Mouse (Mus musculus): ENCODE results near the gene Rapgef4. TPM values are rescaled to one million over a fixed set of nuclear protein-coding genes. Genes with fewer than 3 reads are reported as not detected.
A peak's percentile ranks its signal among the peaks of the same experiment; 100 is the strongest.

Gene Rapgef4
- polyA plus RNA-seq, 1 experiment = 1.3 TPM

DNA sequence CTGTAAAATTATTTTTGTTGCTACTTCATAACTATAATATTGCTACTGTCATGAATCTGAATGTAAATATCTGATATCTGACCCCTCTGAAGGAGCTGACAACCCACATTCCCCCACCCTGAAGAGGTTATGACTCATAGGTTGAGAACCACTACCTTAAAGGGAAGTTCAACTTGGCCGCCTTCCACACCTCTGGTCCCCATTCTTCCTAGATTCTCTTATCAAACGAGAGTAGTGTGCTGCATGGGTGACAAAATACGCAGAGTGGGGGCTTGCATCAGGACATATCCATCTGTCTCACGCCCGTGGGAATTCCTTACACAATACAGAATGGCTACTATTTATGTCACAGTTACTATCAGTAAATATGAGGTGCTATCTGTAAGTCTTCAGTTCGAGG, 221.2 kb downstream of the Rapgef4 start:
- 66% methylated on average over 6 of the region's 6 CpGs for WGBS

DNA sequence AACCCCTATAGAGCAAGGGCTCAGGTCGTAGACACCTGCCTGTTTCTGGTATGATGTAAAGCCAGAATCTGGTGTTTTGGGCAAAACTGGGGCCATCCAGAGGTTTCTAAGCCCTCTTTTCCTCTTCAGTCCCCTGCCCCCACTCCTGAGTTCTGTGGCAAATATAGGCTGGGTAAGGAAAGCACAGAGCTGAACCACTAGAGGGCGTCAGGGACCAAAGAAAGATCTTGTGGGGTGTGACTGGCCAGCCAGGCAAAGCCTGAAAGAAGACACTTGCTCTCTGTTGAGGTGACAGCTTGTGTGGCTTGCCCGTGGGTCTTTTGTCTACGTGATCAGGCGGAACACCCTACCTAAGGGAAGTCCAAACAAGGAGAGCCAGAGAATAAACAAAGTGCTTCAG, 222.6 kb downstream of the Rapgef4 start:
- 6% methylated on average over 5 of the region's 5 CpGs for WGBS
- DNase-seq (ENCODE audit: low read depth, low spot score) = peak; percentile 45

More for the DNA sequence above, 221.2 kb downstream of the Rapgef4 start:
- DNase-seq (ENCODE audit: low read depth, low spot score) = no peak

DNA sequence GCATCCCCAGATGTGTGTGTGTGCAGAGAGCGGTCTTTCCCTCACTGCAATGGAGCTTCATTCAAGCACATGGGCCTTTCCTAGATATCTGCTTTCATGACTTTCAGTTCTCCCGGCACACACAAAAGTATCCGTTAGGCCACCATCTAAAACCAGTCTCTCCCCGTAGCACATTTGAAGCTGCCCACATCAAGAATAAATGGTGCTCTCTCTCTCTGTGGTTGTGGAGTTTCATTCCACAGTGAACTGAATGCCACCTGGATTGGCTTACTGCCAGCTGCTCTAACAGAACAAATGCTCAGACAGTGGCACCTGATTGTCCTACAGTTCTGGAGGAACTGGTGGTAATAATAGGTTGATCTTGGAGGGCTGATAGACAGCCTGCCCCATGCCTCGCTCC, 224.8 kb downstream of the Rapgef4 start:
- DNase-seq (ENCODE audit: low read depth, low spot score) = no peak
- WGBS = 86% methylated on average over 5 of the region's 5 CpGs

DNA sequence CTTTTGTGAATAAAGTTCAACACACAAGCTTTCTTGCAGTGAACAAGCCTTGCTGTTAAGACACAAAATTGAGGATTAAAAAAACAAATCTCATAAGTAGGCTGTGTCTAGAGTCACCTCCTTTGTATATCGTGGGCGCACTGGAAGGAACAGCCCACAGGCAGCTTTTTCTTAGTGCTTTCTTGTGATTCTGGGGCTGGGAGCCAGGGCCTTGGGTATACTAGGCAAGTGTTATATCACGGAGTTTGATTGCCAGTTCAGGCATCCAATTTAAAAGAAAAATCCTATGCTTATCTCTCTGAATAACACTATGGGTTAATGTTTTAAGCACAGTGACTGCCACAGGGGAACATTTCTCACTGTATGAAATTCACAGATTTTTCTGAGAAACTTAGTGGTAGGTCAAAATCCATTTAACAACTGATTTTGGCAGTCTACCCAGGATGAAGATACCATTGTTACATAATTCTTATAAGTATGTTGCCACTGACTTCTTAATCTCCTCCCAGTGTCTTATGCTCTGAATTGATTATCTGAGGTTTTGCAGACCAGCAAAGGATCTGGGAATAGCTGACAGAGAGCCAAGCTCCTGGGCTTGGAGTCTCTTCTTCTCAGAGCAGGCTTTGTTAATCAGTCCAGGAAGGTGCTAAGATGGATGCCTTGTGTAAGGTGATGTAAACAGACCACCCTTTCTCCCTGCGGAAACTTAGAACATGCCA, 225.6 kb downstream of the Rapgef4 start:
- 86% methylated on average over 4 of the region's 4 CpGs for whole genome bisulfite sequencing

DNA sequence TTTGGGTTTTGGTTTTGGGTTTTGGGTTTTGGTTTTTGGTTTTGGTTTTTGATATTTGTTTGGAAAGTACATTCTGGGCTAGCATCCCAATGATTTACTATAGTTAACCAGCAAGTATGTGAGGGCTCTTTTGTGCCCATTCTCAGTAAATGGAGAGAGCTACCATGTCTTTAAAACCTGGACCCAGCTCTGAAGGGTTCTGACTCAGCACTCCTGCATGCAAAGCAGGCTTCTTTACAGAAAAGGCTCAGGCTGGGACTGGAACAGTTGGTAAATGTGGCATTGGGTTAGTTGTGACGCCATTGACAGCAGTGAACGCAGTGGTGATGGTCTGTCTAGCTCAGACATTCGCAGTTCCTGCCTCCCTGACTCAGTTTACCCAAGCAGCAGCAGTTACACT, 236.3 kb downstream of the Rapgef4 start:
- DNase-seq (ENCODE audit: low read depth, low spot score) = no peak
- WGBS = 86% methylated on average over 3 of the region's 3 CpGs

More for the DNA sequence above, 225.6 kb downstream of the Rapgef4 start:
- DNase-seq (ENCODE audit: low read depth, low spot score) = no peak

DNA sequence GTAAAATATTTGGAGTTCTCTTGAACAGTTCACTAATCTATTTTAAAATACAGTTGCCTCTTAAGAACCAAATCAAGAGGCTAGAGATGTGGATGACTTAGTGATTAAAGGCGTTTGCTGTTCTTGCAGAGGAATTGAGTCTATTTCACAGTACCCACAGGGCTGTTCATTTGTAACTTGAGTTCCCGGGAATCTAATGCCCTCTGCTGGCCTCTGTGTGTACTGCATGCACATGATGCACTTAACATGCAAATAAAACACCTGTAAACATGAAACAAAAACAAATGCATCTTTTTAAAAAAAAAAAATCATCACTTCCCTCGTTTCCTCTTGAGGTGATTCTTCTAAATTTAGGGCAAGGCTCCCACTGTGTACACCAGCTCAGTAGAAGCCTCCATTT, 238.9 kb downstream of the Rapgef4 start:
- DNase-seq (ENCODE audit: low read depth, low spot score) = no peak
- 24% methylated on average over 3 of the region's 3 CpGs for WGBS

DNA sequence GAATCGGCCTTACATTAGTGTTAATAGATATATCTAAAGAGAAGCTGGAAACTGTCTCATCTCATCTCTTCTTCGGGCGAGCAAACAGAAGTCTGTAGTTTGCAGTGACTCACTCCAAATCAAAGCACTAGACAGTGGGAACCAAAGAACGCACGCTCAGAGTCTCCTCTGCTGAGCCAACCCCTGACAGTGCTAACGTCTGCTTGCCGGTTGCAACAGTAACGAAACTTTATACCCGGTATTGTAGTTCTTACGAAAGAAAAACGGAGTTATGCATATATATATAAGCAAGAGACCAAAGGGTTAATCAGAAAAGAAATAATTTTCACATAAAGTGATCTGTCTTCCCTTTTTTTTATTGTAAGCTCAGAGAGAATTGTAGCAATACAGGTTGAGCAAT, 240.2 kb downstream of the Rapgef4 start:
- WGBS = 72% methylated on average over 11 of the region's 11 CpGs
- DNase-seq (ENCODE audit: low read depth, low spot score) = no peak

DNA sequence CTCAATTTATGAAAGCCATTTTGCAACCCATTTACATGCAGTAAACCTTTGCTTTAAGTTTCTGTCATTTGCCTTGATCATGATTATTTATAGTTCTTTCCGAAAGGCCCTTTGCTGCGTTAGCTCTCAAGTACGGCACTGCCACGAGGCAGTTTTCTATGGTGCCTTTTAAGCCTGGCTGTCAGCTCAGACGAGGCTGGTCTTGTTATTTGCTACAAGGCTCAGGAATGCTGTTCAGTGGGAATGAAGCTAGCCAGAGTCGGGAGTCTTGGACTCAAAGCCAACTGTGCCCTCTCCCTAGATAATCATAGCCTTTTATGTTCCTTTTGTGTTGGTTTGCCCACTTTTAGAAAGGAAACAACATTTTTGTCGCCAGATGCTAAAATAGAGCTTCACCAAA, 240.7 kb downstream of the Rapgef4 start:
- WGBS = 41% methylated on average over 7 of the region's 7 CpGs
- DNase-seq (ENCODE audit: low read depth, low spot score) = no peak

DNA sequence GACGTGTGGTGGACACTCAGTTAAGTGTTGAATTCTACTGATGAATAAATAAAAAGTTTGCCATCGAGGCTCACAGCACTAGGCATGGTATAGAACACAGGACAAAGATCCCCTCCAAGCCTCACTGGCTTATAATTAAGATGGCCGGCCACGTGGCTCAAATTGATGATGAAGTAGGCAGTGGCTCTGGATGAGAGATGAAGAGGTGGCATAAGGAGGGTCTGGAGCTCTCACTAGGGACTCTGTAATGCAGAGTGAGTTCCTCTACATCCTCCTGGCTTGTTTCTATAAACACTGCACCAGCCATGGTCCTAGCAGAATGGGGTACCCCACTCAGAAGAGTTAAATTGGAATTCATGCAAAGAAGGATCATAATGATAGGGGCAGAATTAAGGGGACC, 241.2 kb downstream of the Rapgef4 start:
- DNase-seq (ENCODE audit: low read depth, low spot score) = no peak
- 69% methylated on average over 4 of the region's 4 CpGs for whole genome bisulfite sequencing

DNA sequence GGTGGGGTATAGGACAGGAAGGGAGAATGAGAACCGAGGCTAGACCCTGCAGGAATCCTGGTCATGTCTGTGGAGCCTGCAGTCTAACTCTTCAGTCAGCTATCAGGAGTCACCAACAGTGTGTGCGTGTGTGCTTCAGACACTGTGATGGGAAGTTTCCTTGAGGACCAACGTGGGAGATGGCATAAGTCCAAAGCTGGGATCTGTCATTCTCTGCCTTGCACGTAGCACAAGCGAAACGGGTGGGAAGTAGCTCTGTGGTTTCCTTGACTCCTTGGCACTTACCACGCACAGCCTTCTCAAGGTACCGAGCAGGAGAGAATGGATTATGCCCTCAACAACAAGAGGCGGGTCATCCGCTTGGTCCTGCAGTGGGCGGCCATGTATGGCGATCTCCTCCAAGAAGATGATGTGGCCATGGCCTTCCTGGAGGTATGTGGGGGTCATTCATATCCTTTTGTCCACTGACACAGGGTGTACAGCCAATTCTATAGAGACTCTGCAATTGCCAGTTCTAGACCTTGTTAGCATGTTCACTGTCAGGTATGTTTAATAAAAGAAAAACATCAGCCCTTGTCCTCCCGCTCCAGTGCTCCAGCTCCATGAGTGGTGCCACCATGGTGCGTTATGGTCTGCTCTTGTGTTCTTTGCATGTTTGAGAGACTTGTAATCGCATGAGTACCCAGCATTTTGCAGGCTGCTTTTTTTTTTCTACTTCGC, 241.9 kb downstream of the Rapgef4 start:
- DNase-seq (ENCODE audit: low read depth, low spot score) = no peak
- 89% methylated on average over 16 of the region's 16 CpGs for WGBS

DNA sequence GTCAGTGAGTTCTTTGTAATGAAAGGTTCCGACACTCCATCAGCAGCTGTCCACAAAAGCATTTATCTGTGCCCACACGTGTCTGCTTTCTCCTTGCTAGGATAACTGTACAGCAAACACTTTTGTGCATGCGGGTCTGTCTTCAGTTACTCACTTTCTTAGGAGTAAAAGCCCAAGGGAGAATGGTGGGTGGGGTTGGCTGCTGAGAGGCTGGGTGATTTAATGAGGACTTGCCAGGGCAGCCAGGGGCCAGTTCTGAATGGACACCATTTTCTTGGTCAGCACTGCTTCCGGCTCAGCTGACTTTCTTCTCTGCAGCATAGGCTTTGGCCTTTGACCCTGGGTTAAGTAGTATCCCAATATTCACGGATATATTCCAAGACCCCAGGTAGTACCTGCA, 242.4 kb downstream of the Rapgef4 start:
- no peak for DNase-seq (ENCODE audit: low read depth, low spot score)
- 81% methylated on average over 5 of the region's 5 CpGs for WGBS

DNA sequence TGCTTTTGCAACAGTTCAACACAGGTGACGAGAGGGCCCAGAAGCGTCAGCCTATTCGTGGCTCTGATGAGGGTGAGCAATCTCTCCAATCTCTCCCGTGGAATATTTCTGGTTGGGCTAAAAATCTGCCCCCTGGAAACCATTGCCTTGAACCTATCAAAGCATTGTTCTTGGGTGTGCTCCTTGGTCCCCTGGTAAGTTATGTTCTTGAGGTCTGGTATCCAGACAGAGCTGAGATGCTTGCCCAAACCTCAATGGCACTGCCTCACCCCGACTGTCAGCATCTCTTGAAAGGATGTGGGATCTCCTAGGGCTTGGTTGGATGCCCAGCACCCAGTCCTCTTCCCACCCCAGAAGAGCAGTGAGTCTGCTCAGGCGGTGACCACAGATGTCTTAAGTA, 245.0 kb downstream of the Rapgef4 start:
- no peak for DNase-seq (ENCODE audit: low read depth, low spot score)
- 87% methylated on average over 6 of the region's 6 CpGs for WGBS

DNA sequence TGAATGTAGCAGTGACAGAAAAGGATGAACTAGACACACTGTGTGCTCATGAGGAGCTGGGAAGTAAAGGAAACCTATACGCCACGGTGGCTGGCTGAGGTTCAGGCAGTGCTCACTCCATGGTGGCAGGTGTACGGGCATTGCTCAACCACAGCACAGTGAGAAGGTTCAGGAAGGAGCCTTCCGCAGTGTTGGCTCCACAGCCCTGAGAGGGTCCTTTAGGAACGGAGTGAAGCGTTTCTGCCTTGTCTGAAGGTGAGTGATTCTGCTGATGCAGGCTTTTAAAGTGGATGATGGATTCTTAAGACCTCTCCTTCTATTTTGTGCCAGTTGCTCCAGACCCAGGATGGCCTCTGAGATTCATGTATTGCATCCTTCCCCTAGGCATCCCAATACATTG, 246.4 kb downstream of the Rapgef4 start:
- DNase-seq (ENCODE audit: low read depth, low spot score) = no peak
- WGBS = 93% methylated on average over 6 of the region's 6 CpGs

DNA sequence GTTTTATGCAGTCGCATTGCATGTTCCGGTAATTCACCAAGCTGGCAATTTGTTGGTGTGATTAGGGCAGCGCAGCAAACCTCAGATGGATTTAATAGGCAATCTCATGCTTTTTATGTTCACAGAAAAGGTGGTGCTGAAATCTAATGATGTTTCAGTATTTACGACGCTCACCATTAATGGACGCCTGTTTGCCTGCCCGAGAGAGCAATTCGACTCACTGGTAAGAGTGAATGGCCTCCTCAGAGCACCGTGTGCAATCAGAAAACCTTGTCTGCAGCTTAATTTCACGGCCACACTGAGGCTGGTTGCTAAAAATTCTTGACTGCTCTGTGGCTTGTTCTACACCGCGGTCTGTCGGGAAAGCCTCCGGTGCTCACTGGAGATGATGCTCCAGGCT, 247.8 kb downstream of the Rapgef4 start:
- whole genome bisulfite sequencing = 77% methylated on average over 14 of the region's 14 CpGs
- DNase-seq (ENCODE audit: low read depth, low spot score) = no peak

DNA sequence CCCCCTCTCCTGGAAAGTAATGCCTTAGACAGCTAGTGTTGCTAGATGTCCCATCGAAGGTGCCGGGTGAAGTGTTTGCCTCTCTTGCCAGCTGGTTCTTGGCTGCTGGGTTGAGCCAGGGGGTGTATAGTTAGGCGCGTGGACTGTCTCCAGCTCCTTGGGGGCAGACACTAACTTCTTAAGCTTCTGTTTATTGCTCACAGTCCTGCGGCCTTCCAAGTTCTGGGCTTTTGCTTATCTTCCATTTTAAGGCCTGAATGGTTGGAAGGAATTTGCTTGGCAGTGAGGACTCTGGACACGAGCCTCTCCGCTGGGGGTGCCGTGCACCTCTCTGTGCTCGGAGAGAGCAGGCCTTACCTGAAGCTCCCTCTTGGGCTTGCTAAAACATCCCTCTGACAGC, 249.5 kb downstream of the Rapgef4 start:
- 72% methylated on average over 9 of the region's 9 CpGs for WGBS
- DNase-seq (ENCODE audit: low read depth, low spot score) = no peak

DNA sequence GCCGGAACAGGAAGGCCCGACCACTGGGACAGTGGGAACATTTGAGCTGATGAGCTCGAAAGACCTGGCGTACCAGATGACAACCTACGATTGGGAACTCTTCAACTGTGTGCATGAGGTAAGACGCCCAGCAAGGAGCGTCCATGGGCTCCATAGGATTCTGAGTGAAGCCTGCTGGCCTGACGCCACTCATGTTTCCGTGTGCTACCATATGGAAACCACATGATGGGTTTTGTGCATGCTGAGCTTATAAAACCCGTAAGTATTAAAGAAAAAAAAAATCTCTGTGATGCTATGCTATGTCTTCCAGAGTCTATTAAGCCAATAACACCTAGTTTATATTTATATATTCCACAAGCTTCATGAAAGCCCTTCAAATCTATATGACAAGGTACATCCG, 253.0 kb downstream of the Rapgef4 start:
- DNase-seq (ENCODE audit: low read depth, low spot score) = no peak
- 95% methylated on average over 11 of the region's 11 CpGs for WGBS

DNA sequence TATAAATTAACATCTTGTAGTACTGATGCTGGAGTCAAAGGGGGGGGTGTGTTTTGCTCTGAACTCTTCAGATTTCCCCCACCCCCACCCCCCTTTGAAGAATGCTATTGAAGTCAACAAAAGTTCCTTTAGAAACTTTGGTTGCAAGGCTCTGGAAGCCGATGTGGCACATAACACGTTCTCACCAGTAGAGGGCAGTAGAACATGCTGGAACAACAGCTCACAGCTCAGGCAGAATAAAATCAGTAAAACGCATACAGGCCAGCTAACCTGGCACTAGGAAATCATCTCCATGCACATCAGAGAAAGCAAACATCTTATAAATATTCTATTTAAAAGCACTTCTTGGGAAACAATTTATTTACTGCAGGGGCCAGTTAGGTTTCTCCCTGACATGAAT, 253.9 kb downstream of the Rapgef4 start:
- WGBS = 1% methylated on average over 3 of the region's 3 CpGs
- DNase-seq (ENCODE audit: low read depth, low spot score) = no peak

DNA sequence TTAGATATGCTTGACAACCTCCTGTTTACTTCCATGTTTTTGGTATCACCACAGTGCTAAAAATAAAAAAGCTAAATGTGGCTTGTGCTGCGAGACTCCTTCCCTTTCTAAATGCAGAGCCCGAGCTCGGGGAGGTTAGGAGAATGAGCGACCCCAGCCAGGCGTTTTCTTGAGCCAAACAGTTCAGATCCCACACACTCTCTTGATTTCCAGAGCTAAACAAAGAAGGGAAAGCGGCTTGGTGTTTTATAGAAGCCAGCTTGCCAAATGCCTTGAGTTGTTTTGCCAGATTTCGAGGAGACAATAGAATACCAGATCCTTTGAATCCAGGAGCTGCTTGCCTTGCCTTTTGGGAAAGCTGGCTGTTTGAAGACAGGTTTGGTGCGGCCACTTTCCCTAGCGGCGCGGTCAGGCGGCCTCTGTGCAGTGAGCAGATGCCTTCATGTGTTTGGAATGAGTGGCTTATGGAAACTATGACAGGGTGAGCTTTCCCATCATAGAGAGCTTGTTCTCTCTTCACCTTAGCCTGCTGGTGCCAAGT, 254.4 kb downstream of the Rapgef4 start:
- 50% methylated on average over 12 of the region's 12 CpGs for WGBS
- no peak for DNase-seq (ENCODE audit: low read depth, low spot score)

DNA sequence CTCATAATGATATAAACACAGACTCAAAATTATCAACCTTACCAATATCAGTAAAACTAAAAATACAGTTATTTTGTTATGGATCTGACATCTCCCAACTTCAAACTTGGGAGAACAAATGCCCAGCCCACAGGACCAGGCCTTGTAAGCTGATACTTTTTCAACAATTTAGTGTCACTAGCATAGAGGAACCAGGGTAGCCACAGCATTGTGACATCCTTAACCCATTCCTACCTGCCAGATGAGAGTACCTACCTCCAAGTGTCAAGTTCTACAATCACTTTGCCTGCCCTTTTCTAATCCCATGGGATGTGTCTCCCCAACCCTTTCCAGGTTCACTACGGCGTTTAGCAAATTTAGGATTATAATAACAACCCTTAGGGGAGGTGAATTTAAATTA, 257.4 kb downstream of the Rapgef4 start:
- 94% methylated on average over 2 of the region's 2 CpGs for WGBS
- DNase-seq (ENCODE audit: low read depth, low spot score) = no peak

DNA sequence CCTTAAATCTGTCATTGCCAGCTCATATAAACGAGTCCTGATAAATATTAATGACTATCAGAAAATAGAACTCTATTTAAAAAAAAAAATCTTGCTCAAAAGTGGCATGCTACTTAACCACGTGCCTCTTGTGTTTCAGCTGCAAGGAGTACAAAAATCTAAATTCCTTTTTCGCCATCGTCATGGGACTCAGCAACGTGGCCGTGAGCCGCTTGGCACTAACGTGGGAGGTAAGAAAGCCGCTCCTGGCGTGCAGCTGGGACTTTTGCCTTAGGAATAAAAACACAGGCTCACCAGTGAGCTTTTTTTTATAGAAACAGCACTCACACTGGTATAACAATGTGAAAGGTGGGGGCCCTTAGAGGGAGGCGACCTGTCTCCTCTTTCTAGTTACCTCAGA, 257.9 kb downstream of the Rapgef4 start:
- 85% methylated on average over 11 of the region's 11 CpGs for WGBS
- no peak for DNase-seq (ENCODE audit: low read depth, low spot score)

DNA sequence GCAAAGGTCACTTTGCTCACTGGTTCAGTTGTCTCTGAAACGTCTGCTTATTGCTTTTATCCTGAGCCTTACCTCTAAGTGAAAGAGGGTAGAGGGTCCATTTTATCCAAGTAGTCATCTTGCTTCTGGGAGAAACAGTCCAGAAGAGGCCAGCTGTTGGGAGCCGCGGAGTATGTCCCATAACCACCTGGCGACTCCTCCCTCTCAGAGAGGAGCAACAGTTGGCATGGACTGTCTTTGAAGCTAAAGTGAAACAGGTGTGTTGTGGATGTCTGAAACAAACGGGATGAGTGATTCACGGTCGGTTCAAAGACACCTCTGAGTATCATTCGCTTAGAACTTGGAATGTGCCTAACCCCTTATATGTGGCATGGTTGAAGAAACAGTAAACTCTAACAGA, 258.4 kb downstream of the Rapgef4 start:
- WGBS = 71% methylated on average over 8 of the region's 8 CpGs
- no peak for DNase-seq (ENCODE audit: low read depth, low spot score)
